Mouse (Mus musculus): ENCODE data around the gene Arl3.

- TF ChIP-seq CTCF (IDR thresholded peaks at IDR 0.05; ENCODE audit: extremely low read depth, insufficient read depth, insufficient read length, insufficient replicate concordance) (no peak), POLR2A (IDR thresholded peaks at IDR 0.05; ENCODE audit: low read depth, low read length) (no peak)
These were observed 29.4 kb upstream of the Arl3 start for GRCm38 (mm10) chr19:46602406-46602805.
